Comparison of ENCODE assay signal across 8 mouse cellular contexts in the genomic region with DNA sequence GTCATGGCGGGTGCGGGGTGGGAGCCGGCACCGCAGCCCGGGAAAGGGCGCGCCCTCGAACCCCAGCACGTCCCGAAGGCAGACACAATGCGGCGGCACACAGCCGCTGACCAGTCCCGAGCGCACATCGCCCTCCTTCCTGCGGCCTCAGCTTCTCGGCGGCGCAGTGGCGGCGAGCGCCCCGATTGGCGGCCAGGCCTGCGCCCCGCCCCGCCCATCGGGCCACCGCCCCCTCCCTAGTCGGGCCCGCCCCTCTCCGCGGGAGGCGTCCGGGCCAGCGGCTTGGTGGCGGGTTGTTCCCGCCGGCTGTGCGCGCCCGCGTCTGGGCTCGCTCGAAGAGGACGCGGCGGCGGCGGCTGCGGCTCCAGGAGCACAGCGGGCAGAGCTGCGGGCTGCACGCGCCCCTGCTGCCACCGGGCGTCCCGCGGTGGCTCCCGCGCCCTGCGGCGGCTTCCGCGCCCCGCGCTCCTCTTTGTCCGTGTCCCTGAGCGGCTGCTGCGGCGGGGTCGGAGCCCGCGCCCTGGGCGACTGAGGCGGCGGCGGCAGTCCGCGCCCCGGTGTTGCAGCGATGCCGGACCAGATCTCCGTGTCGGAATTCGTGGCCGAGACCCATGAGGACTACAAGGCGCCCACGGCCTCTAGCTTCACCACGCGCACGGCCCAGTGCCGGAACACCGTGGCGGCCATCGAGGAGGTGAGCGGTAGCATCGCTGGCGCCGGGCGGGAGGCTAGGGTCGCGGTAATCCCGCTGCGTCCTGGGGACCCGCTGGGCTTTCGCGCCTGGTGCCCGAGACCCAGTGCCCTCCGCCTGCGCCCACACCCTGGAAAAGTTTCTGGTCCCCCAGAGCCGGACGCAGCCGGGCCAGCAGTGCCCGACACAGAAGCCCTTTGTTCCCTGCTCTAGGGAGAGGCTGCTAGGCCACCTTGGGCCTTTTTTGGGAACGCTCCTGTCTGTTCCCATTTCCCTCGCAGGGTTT.
A peak's percentile ranks its signal among the peaks of the same experiment; 100 is the strongest.
DNase-seq lines count a peak whose midpoint lies in the region; ATAC-seq lines count a peak whose summit lies in the region.

No protein-coding gene starts in this region.

- no peaks in the 10 kb centered on the region for H3K27me3 ChIP-seq in hindbrain, embryonic 11.5 days (ENCODE audit: control insufficient read depth, insufficient read depth, low read length)

- DNase-seq in R1 (ENCODE audit: low read depth, low spot score): peak; percentile 89
- peak; percentile 88 to 94 for DNase-seq in cerebellum, postnatal 10 days
- DNase-seq in frontal cortex, postnatal 10 days (ENCODE audit: low spot score in 2 of 2): peak; percentile 52 to 79
- peak; percentile 95 for DNase-seq in hindbrain, embryonic 11.5 days (ENCODE audit: low spot score)
- peak; percentile 66 to 74 for DNase-seq in layer of hippocampus, postnatal 25 days (ENCODE audit: extremely low spot score in 1 of 2, low spot score in 1 of 2)
- peak; percentile 86 for DNase-seq in lung, postnatal 14 days
- DNase-seq in ovary, postnatal 36 days (ENCODE audit: low spot score): peak; percentile 88
- peak; percentile 79 for DNase-seq in thymus, postnatal 25 days

- peak overlapping the region; percentile 63 for H3K4me2 ChIP-seq in hindbrain, embryonic 11.5 days (replicated peaks; ENCODE audit: low read depth, low read length)

- no peaks in the 10 kb centered on the region for H3K9me3 ChIP-seq in hindbrain, embryonic 11.5 days (ENCODE audit: control insufficient read depth, low read length)

- 0% methylated on average over 63 of the region's 118 CpGs for WGBS in hindbrain, embryonic 11.5 days

- H3K4me1 ChIP-seq in hindbrain, embryonic 11.5 days (replicated peaks; ENCODE audit: control insufficient read depth, insufficient read depth, low read length): no peaks in the 10 kb centered on the region

- peak overlapping the region; percentile 83 for H3K27ac ChIP-seq in hindbrain, embryonic 11.5 days (ENCODE audit: low read depth, low read length)

- H3K9ac ChIP-seq in hindbrain, embryonic 11.5 days (ENCODE audit: low read depth, low read length): peak overlapping the region; percentile 81

- H3K36me3 ChIP-seq in hindbrain, embryonic 11.5 days (ENCODE audit: control insufficient read depth, insufficient read depth, low read length): no peaks in the 10 kb centered on the region

- peak; percentile 100 for ATAC-seq in hindbrain, embryonic 11.5 days (ENCODE audit: low FRiP score)

- peak overlapping the region; percentile 79 for H3K4me3 ChIP-seq in hindbrain, embryonic 11.5 days (ENCODE audit: low read depth, low read length)

Comparison
In these comparisons a context has a peak if more than half of its experiments do, and no peak if none do; other contexts are left out.
1. Peak in every context shown above with its lines: DNase-seq, ATAC-seq, H3K4me3 ChIP-seq and H3K27ac ChIP-seq.